Mouse (Mus musculus): ENCODE results near the gene Ccdc87. TPM values are rescaled to one million over a fixed set of nuclear protein-coding genes. Genes with fewer than 3 reads are reported as not detected.
"Not testable (repeated sequence)": the region's sequence is repeated elsewhere in the genome, so short reads cannot be mapped to it uniquely, and the experiment has no call there.

Ccdc87 gene
- polyA plus RNA-seq, 1 experiment from 2014 or later, result not detected

DNA sequence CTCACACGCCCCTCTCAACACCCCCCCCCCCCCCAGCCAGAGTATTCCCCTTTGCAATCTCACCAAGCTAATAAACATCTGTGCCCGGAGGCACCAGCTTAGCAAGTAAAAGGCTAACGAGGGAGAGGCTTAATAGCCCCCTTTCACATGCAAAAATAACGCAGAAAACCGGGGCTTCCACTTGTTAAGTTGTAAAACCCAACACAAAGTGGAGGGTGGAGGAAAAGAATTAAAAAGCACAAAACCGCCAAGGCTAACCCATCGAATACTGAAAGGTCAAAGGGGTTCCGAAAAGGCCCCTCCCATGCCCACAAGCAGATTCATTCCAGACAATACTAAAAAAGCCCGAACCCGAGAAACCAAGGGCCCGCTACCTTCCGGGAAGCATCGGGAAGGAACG lies 28.9 kb upstream of the Ccdc87 start:
- DNase-seq (ENCODE audit: low spot score) (no peak), ATAC-seq (ENCODE audit: insufficient number of reproducible peaks, low FRiP score, low TSS enrichment, low read depth) (no peak)
- Histone ChIP-seq H3K36me3 (ENCODE audit: control insufficient read depth, insufficient read depth, low read length) (no peaks in the 10 kb centered on the region), H3K9me3 (ENCODE audit: control insufficient read depth, low read length) (no peaks in the 10 kb centered on the region), H3K4me2 (ENCODE audit: low read depth, severe bottlenecking) (peak overlapping the region; percentile 71), H3K9ac (ENCODE audit: low read length) (peak overlapping the region; percentile 78), H3K27ac (replicated peaks; ENCODE audit: low read depth, low read length) (no peak overlapping the region), H3K4me1 (ENCODE audit: control insufficient read depth, insufficient read depth, low read length) (peaks cover 9% of the 10 kb centered on the region), H3K4me3 (ENCODE audit: low read depth, low read length) (peak overlapping the region; percentile 70), H3K27me3 (ENCODE audit: control insufficient read depth, insufficient read depth, low read length) (no peaks in the 10 kb centered on the region)
- WGBS, result 0% methylated on average over 14 of the region's 14 CpGs

DNA sequence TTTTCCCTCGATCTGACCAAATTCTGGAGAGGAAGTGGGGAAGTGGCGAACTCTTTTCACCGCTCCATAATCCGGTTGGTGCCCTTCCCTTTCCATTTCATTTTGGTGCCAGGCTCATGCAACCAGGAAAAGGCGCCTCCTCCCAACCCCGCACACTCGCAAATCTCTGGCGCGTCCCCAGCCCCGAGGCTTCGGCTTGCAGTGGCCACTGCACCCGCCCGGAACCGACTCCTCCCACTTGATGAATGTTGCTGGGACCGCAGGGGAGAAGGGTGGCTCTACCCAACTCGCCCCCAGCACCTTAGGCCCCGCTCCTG lies 28.5 kb upstream of the Ccdc87 start:
- Histone ChIP-seq H3K36me3 (ENCODE audit: control insufficient read depth, insufficient read depth, low read length) (no peaks in the 10 kb centered on the region), H3K27ac (replicated peaks; ENCODE audit: low read depth, low read length) (0 out of 2 replicates have a peak overlapping the region, but pooled peaks have one; percentile 15), H3K9me3 (ENCODE audit: control insufficient read depth, low read length) (no peaks in the 10 kb centered on the region), H3K4me3 (ENCODE audit: low read depth, low read length) (peak overlapping the region; percentile 70), H3K27me3 (ENCODE audit: control insufficient read depth, insufficient read depth, low read length) (no peaks in the 10 kb centered on the region), H3K4me2 (ENCODE audit: low read depth, severe bottlenecking) (peak overlapping the region; percentile 71), H3K4me1 (ENCODE audit: control insufficient read depth, insufficient read depth, low read length) (peaks cover 9% of the 10 kb centered on the region), H3K9ac (ENCODE audit: low read length) (peak overlapping the region; percentile 78)
- ATAC-seq (ENCODE audit: insufficient number of reproducible peaks, low FRiP score, low TSS enrichment, low read depth) (no peak; the same call in 1 of the 2 replicates), DNase-seq (ENCODE audit: low spot score) (no peak)
- WGBS, result 0% methylated on average over 17 of the region's 17 CpGs

DNA sequence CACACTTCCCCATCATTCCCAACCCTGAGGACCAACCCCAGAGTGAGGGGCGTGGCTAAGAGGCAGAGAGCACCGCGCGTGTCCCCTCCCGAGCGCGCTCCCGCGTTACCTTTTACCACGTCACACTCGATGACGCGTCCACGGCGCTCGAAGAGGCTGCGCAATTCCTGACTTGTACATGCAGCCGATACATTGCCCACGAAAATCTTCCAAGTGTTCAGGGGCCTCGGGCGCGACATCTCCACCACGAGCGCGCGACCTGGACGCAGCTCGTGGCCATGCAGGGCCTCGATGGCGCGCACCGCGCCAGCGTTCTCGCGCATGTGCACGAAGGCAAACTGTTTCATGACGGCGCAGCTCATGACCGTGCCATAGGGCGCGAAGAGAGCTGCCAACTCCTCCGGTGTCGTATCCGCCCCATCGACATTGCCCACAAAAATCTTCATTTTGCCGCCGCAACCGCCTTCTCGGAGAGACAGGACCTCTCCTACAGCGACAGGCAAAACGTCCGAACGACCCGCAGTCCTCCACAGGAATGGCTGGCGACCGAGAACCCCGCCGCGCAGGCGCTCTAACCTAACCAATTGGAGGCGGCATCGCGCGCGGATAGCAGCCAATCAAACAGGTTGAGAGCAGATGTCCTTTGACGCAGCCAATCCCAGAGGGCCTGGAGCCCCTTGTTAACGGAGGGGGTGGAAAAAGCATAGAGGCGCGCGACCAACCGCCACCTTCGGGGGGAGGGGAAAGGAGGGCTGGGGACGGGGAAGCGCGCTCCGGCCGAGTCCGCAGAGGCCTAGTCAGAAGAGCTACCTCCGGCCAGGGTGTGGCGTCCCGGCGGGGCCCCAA lies 27.9 kb upstream of the Ccdc87 start, which contains the start of the genes Gm21992 and Rbm14:
Gene Gm21992 (minus strand): TSS at position 550 of the 846 bp plus-strand sequence.
Gene Rbm14 (minus strand): TSS at position 572 of the 846 bp plus-strand sequence.
- H3K36me3 ChIP-seq (ENCODE audit: control insufficient read depth, insufficient read depth, low read length), result no peaks in the 10 kb centered on the region
- H3K9ac ChIP-seq (ENCODE audit: low read length), result peak within 1 kb of the TSS; percentile 84
- peak; percentile 97 for ATAC-seq (ENCODE audit: insufficient number of reproducible peaks, low FRiP score, low TSS enrichment, low read depth)
- WGBS, result under 1% methylated on average over 83 of the region's 83 CpGs
- no peaks in the 10 kb centered on the region for H3K27me3 ChIP-seq (ENCODE audit: control insufficient read depth, insufficient read depth, low read length)
- H3K9me3 ChIP-seq (ENCODE audit: control insufficient read depth, low read length), result no peaks in the 10 kb centered on the region
- H3K4me3 ChIP-seq (ENCODE audit: low read depth, low read length), result peak within 1 kb of the TSS; percentile 70
- peak within 1 kb of the TSS; percentile 88 for H3K27ac ChIP-seq (replicated peaks; ENCODE audit: low read depth, low read length)
- peaks cover 9% of the 10 kb centered on the region for H3K4me1 ChIP-seq (ENCODE audit: control insufficient read depth, insufficient read depth, low read length)
- H3K4me2 ChIP-seq (ENCODE audit: low read depth, severe bottlenecking), result peak within 1 kb of the TSS; percentile 71
- DNase-seq (ENCODE audit: low spot score), result peak; percentile 98

DNA sequence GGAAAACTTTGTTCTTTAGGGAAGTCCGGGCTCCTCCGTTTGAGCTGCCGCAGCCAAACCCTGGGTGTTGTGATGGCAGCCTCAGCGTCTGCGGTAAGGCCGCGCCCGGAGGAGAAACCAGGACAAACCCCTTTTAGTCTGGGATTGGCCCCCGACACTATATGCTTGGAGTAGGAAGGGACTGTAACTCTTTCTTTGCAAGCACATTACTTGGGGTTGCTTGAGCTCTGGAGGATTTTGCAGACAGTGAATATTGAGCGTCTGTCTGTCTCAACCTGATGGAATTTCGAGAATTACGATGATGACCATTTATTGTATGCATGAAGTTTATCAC lies 27.3 kb upstream of the Ccdc87 start:
- Histone ChIP-seq H3K27ac (replicated peaks; ENCODE audit: low read depth, low read length) (peak overlapping the region; percentile 88), H3K9me3 (ENCODE audit: control insufficient read depth, low read length) (no peaks in the 10 kb centered on the region), H3K27me3 (ENCODE audit: control insufficient read depth, insufficient read depth, low read length) (no peaks in the 10 kb centered on the region), H3K9ac (ENCODE audit: low read length) (peak overlapping the region; percentile 84), H3K36me3 (ENCODE audit: control insufficient read depth, insufficient read depth, low read length) (no peaks in the 10 kb centered on the region), H3K4me1 (ENCODE audit: control insufficient read depth, insufficient read depth, low read length) (peaks cover 9% of the 10 kb centered on the region), H3K4me3 (ENCODE audit: low read depth, low read length) (peak overlapping the region; percentile 70), H3K4me2 (ENCODE audit: low read depth, severe bottlenecking) (peak overlapping the region; percentile 46)
- 5% methylated on average over 12 of the region's 12 CpGs for WGBS
- ATAC-seq (ENCODE audit: insufficient number of reproducible peaks, low FRiP score, low TSS enrichment, low read depth) (peak; percentile 37; the same call in 1 of the 2 replicates), DNase-seq (ENCODE audit: low spot score) (no peak)

DNA sequence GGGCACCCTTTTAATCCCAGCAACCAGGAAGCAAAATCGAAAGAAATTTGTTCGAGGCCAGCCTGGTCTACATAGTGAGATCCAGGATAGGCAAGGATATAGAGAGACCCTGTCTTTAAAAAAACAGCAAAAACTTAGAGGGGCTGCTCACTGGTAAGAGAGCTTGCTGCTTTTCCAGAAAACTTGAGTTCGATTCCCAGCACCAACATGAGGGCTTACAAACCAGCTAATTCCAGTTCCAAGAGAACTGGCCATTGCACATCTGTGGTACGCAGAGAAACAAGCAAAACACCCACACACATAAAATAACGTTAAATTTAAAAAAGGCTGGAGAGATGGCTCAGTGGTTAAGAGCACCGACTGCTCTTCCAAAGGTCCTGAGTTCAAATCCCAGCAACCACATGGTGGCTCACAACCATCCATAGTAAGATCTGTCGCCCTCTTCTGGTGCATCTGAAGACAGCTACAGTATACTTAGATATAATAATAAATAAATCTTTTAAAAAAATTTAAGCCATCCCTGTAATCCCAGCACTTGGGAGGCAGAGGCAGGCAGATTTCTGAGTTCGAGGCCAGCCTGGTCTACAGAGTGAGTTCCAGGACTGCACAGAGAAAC lies 26.7 kb upstream of the Ccdc87 start:
- H3K4me2 ChIP-seq (ENCODE audit: low read depth, severe bottlenecking), result peak overlapping the region; percentile 46; the same call in 1 of the 2 replicates
- not testable (repeated sequence) for H3K36me3 ChIP-seq (ENCODE audit: control insufficient read depth, insufficient read depth, low read length); ATAC-seq (ENCODE audit: insufficient number of reproducible peaks, low FRiP score, low TSS enrichment, low read depth); H3K9me3 ChIP-seq (ENCODE audit: control insufficient read depth, low read length); DNase-seq (ENCODE audit: low spot score); H3K4me1 ChIP-seq (ENCODE audit: control insufficient read depth, insufficient read depth, low read length); H3K27me3 ChIP-seq (ENCODE audit: control insufficient read depth, insufficient read depth, low read length); H3K27ac ChIP-seq (replicated peaks; ENCODE audit: low read depth, low read length)
- WGBS, result 81% methylated on average over 8 of the region's 8 CpGs
- H3K9ac ChIP-seq (ENCODE audit: low read length), result peak overlapping the region; percentile 84
- H3K4me3 ChIP-seq (ENCODE audit: low read depth, low read length), result peak overlapping the region; percentile 70

DNA sequence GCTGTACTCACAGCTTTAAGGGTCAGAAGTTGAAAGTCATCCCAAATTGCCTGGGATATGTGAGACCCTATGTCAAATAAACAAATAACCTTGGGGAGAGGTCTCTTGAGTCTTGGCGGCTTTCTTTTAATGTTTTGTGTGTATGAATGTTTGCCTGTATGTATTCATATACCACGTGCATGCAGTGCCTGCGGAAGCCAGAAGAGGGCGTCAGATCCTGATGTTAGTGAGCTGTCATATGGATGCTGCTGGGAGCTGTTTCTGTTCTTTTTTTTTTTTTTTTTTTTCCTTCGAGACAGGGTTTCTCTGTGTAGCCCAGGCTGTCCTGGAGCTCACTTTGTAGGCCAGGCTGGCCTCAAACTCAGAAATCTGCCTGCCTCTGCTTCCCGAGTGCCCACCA lies 26.2 kb upstream of the Ccdc87 start:
- no peaks in the 10 kb centered on the region for H3K27me3 ChIP-seq (ENCODE audit: control insufficient read depth, insufficient read depth, low read length)
- H3K27ac ChIP-seq (replicated peaks; ENCODE audit: low read depth, low read length), result no peak overlapping the region
- no peak overlapping the region for H3K4me3 ChIP-seq (ENCODE audit: low read depth, low read length)
- DNase-seq (ENCODE audit: low spot score), result peak; percentile 44
- 81% methylated on average over 6 of the region's 6 CpGs for WGBS
- H3K9me3 ChIP-seq (ENCODE audit: control insufficient read depth, low read length), result no peaks in the 10 kb centered on the region
- no peak overlapping the region for H3K9ac ChIP-seq (ENCODE audit: low read length)
- no peaks in the 10 kb centered on the region for H3K36me3 ChIP-seq (ENCODE audit: control insufficient read depth, insufficient read depth, low read length)
- no peak overlapping the region for H3K4me2 ChIP-seq (ENCODE audit: low read depth, severe bottlenecking)
- ATAC-seq (ENCODE audit: insufficient number of reproducible peaks, low FRiP score, low TSS enrichment, low read depth), result no peak
- peaks cover 9% of the 10 kb centered on the region for H3K4me1 ChIP-seq (ENCODE audit: control insufficient read depth, insufficient read depth, low read length)

DNA sequence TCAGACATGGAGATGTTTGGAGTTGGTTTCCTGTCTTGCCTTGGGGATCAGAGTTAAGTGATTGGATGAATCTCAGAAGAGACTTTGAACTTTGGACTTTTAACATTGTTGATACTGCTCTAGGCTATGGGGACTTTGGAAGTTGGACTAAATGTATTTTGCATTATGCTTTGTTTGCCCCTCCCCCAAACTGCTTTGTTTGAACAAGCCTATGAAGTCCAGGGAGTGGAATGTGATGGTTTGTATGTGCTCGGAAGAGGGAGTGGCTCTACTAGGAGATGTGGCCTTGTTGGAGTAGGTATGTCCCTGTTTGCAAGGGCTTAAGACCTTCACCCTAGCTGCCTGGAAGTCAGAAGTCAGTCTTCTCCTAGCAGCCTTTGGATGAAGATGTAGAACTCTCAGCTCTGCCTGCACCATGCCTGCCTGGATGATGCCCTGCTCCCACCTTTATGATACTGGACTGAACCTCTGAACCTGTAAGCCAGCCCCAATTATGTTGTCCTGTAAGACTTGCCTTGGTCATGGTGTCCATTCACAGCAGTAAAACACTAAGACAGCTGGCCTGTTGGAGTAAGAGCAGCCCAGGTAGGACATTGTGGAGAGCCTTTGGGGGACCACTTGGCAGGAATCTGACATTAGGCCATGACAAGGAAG lies 21.9 kb upstream of the Ccdc87 start:
- ATAC-seq (ENCODE audit: insufficient number of reproducible peaks, low FRiP score, low TSS enrichment, low read depth) (no peak), DNase-seq (ENCODE audit: low spot score) (no peak)
- Histone ChIP-seq H3K36me3 (ENCODE audit: control insufficient read depth, insufficient read depth, low read length) (no peaks in the 10 kb centered on the region), H3K9me3 (ENCODE audit: control insufficient read depth, low read length) (no peaks in the 10 kb centered on the region), H3K4me1 (ENCODE audit: control insufficient read depth, insufficient read depth, low read length) (no peaks in the 10 kb centered on the region), H3K27me3 (ENCODE audit: control insufficient read depth, insufficient read depth, low read length) (no peaks in the 10 kb centered on the region), H3K9ac (ENCODE audit: low read length) (no peak overlapping the region), H3K4me3 (ENCODE audit: low read depth, low read length) (no peak overlapping the region), H3K4me2 (ENCODE audit: low read depth, severe bottlenecking) (no peak overlapping the region), H3K27ac (replicated peaks; ENCODE audit: low read depth, low read length) (no peak overlapping the region)
- WGBS, result 64% methylated on average over 1 of the region's 1 CpGs

DNA sequence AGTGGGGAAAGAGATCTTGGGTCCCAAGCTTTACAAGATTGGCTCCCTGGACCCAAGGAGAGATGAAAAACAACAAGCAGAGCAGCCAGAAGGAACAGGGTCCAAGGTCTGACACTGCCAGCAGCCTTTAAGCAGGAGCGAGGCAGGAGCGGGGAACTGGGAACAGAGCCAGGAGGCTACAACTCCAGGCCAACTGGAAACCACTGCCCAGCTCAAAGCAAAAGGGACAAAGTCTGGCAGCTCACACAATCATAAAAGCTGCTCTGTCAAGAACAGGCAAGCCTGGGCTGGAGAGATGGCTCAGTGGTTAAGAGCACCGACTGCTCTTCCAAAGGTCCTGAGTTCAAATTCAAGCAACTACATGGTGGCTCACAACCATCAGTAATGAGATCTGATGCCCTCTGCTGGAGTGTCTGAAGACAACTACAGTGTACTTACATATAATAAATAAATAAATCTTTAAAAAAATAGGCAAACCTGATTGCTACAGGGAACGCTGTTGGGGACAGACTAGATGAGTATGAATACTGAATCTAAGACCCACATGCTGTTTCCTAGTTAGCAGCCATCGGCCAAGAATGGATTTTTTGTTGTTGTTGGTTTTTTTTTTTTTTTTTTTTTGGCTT lies 18.4 kb upstream of the Ccdc87 start:
- peaks cover 2% of the 10 kb centered on the region; the same call in 1 of the 2 replicates for H3K36me3 ChIP-seq (ENCODE audit: control insufficient read depth, insufficient read depth, low read length)
- H3K27me3 ChIP-seq (ENCODE audit: control insufficient read depth, insufficient read depth, low read length), result no peaks in the 10 kb centered on the region
- no peak for DNase-seq (ENCODE audit: low spot score)
- H3K9me3 ChIP-seq (ENCODE audit: control insufficient read depth, low read length), result no peaks in the 10 kb centered on the region
- H3K4me1 ChIP-seq (ENCODE audit: control insufficient read depth, insufficient read depth, low read length), result no peaks in the 10 kb centered on the region
- no peak overlapping the region for H3K4me2 ChIP-seq (ENCODE audit: low read depth, severe bottlenecking)
- 84% methylated on average over 5 of the region's 5 CpGs for WGBS
- H3K27ac ChIP-seq (replicated peaks; ENCODE audit: low read depth, low read length), result no peak overlapping the region
- no peak overlapping the region for H3K9ac ChIP-seq (ENCODE audit: low read length)
- H3K4me3 ChIP-seq (ENCODE audit: low read depth, low read length), result no peak overlapping the region
- no peak for ATAC-seq (ENCODE audit: insufficient number of reproducible peaks, low FRiP score, low TSS enrichment, low read depth)
